Mouse (Mus musculus) C2C12 (cell line): ENCODE measurements around the gene Dcst2.

Experiments used
- CTCF ChIP-seq: IDR thresholded peaks from one replicate; pipeline ENCODE4 v1.5.1; 2011; ENCODE audit not compliant: control insufficient read depth, insufficient read depth, insufficient read length
- FOSL1 ChIP-seq: IDR thresholded peaks from one replicate; pipeline ENCODE4 v1.8.0; 2011; ENCODE audit warnings: mild to moderate bottlenecking, low read length; ENCODE audit not compliant: poor library complexity, insufficient read depth, severe bottlenecking
- MAX ChIP-seq: IDR thresholded peaks from one replicate; pipeline ENCODE4 v1.6.1; 2011; ENCODE audit warnings: mild to moderate bottlenecking, control low read depth
- MYOD1 ChIP-seq: IDR thresholded peaks from one replicate; pipeline ENCODE4 v1.6.1; 2011; ENCODE audit warnings: low read depth; ENCODE audit not compliant: control insufficient read depth, insufficient read length

DNA sequence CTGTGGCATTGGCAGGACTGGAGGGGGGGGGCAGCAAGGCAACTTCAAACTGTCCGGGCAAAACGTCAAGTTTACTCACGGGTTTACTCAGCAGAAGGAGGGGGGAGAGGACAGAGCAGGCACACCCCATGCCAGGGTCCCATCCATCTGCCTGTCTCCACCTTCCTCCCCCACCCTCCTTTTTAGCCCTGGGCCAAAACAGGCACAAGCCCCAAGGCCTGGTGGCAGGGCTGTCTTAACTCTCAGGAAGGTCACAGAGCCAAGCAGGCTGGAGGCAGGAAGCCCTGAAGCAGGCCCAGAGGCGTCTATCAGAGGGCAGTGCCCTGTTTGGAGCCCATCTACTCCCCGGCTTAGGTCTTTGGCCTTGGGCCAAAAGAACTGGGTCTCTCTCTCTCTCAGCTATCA is 28.3 kb downstream of the Dcst2 start:
- TF ChIP-seq CTCF (no peak), MAX (no peak), FOSL1 (no peak), MYOD1 (no peak)
